Mouse (Mus musculus): ENCODE data around the gene Gm21103. TPM values are rescaled to one million over a fixed set of nuclear protein-coding genes. Genes with fewer than 3 reads are reported as not detected.
"Not testable (repeated sequence)": the region's sequence is repeated elsewhere in the genome, so short reads cannot be mapped to it uniquely, and the experiment has no call there.

Gene Gm21103
- 0.21 and 0.22 TPM in 2 replicates for polyA plus RNA-seq (2015; fragmentation: Nextera tagmentation; extraction: Ambion mirVana)

- H3K4me2 ChIP-seq; H3K9ac ChIP-seq; H3K27ac ChIP-seq; H3K4me1 ChIP-seq (replicated peaks); H3K4me3 ChIP-seq; ATAC-seq (replicated peaks; ENCODE audit: insufficient number of reproducible peaks, insufficient read depth, low FRiP score, low read depth); H3K36me3 ChIP-seq; H3K9me3 ChIP-seq (replicated peaks); H3K27me3 ChIP-seq: not testable (repeated sequence)
- 70% methylated on average over 2 of the region's 2 CpGs for WGBS
Measured at GRCm38 (mm10) chr14:6304743-6305142, at the start of gene Gm21103. TSS of gene Gm21103 (minus strand) at chr14:6304843.

GRCm38 (mm10) chr14:6343578-6343977 lies 38.9 kb upstream of the Gm21103 start, which contains the start of gene Gm3618:
TSS of gene Gm3618 (minus strand) at chr14:6343678.
- not testable (repeated sequence) for H3K4me2 ChIP-seq; H3K9ac ChIP-seq; H3K27me3 ChIP-seq; H3K4me3 ChIP-seq; H3K4me1 ChIP-seq (replicated peaks); H3K36me3 ChIP-seq; H3K27ac ChIP-seq; H3K9me3 ChIP-seq (replicated peaks); ATAC-seq (replicated peaks; ENCODE audit: insufficient number of reproducible peaks, insufficient read depth, low FRiP score, low read depth)
- no CpG with 5 or more reads among the region's 10 CpGs for WGBS

GRCm38 (mm10) chr14:6286931-6287715 lies 17.5 kb downstream of the Gm21103 start, which contains the start of gene Gm3411:
TSS of gene Gm3411 (minus strand) at chr14:6287250.
- H3K9me3 ChIP-seq (replicated peaks); H3K27ac ChIP-seq; ATAC-seq (replicated peaks; ENCODE audit: insufficient number of reproducible peaks, insufficient read depth, low FRiP score, low read depth); H3K27me3 ChIP-seq; H3K36me3 ChIP-seq; H3K4me1 ChIP-seq (replicated peaks): not testable (repeated sequence)
- WGBS: 3% methylated on average over 56 of the region's 57 CpGs
- Histone ChIP-seq H3K9ac (peak within 1 kb of the TSS; percentile 50), H3K4me3 (peak within 1 kb of the TSS; percentile 57), H3K4me2 (peak within 1 kb of the TSS; percentile 74)

Other genes with a start within 250 kb of the Gm21103 start
- gene Gm6337, start 246.6 kb downstream of the Gm21103 start, polyA plus RNA-seq (2015; fragmentation: Nextera tagmentation; extraction: Ambion mirVana): 0.08 TPM in 1 of 2 replicates, not detected in the other
- 0.57 and 0.68 TPM in 2 replicates for gene Gm8206, start 210.9 kb downstream of the Gm21103 start, polyA plus RNA-seq (2015; fragmentation: Nextera tagmentation; extraction: Ambion mirVana)
- gene Gm3468, start 196.2 kb downstream of the Gm21103 start, polyA plus RNA-seq (2015; fragmentation: Nextera tagmentation; extraction: Ambion mirVana): 2.1 and 2.3 TPM in 2 replicates
- gene Gm3476, start 179.0 kb downstream of the Gm21103 start, polyA plus RNA-seq (2015; fragmentation: Nextera tagmentation; extraction: Ambion mirVana): not detected in 2 replicates
- gene Gm21560, start 85.6 kb downstream of the Gm21103 start, polyA plus RNA-seq (2015; fragmentation: Nextera tagmentation; extraction: Ambion mirVana): not detected in 2 replicates
- gene Gm3411, start 17.6 kb downstream of the Gm21103 start, polyA plus RNA-seq (2015; fragmentation: Nextera tagmentation; extraction: Ambion mirVana): 2.6 and 2.7 TPM in 2 replicates
- gene Gm3618, start 38.8 kb upstream of the Gm21103 start, polyA plus RNA-seq (2015; fragmentation: Nextera tagmentation; extraction: Ambion mirVana): not detected in 2 replicates
- gene Gm16440, start 85.5 kb upstream of the Gm21103 start, polyA plus RNA-seq (2015; fragmentation: Nextera tagmentation; extraction: Ambion mirVana): not detected in 2 replicates
- 2.2 and 2.3 TPM in 2 replicates for gene Gm3591, start 107.6 kb upstream of the Gm21103 start, polyA plus RNA-seq (2015; fragmentation: Nextera tagmentation; extraction: Ambion mirVana)
- gene Gm3594, start 139.8 kb upstream of the Gm21103 start, polyA plus RNA-seq (2015; fragmentation: Nextera tagmentation; extraction: Ambion mirVana): not detected in 2 replicates
- 0.15 TPM in 1 of 2 replicates, not detected in the other for gene Gm8356, start 232.4 kb upstream of the Gm21103 start, polyA plus RNA-seq (2015; fragmentation: Nextera tagmentation; extraction: Ambion mirVana)